Comparison of ENCODE assay signal across 14 mouse cellular contexts in genomic region chr2:123092726-123093125, GRCm38 (mm10).
DNase-seq lines count a peak whose midpoint lies in the region.
"Had no signal": no experiment of that assay in that cellular context is flagged by ENCODE, and none has a peak within 500 bp of the region (broad histone marks: within the 10 kb centered on the region; RNA-seq: fewer than 3 reads in every experiment).

No protein-coding gene starts in this region.

- DNase-seq in brain, adult 2 months (ENCODE audit: low read depth, low spot score): peak; percentile 21
- DNase-seq in cerebellum, adult 18-20 months: peak; percentile 12
- DNase-seq in cerebellum, adult 9-10 months: peak; percentile 38
- peak; percentile 40 to 66 for DNase-seq in cerebellum, postnatal 14 days
- no peak for DNase-seq in urinary bladder, postnatal 14 days (ENCODE audit: low spot score)
- DNase-seq in gastrocnemius, postnatal 10 days: no peak
- DNase-seq in heart, postnatal 10 days: no peak
- DNase-seq in left cerebral cortex, postnatal 14 days (ENCODE audit: low spot score in 2 of 2): no peak
- DNase-seq: adrenal gland, adult 2 months; adrenal gland, postnatal 14 days; gastrocnemius, postnatal 36 days; heart, postnatal 36 days; kidney, adult 11 months; kidney, adult 8-10 months had no signal

- intact Hi-C loops in heart, postnatal 10 days (cut with DNase I): no loop called here
- intact Hi-C loops in left cerebral cortex, postnatal 14 days (cut with DNase I): no loop called here

Comparison
In these comparisons a context has a peak if more than half of its experiments do, and no peak if none do; other contexts are left out.
1. DNase-seq: peak in brain, adult 2 months (single experiment), cerebellum, adult 18-20 months (2 of 2), cerebellum, adult 9-10 months (single experiment) and cerebellum, postnatal 14 days (2 of 2); none in urinary bladder, postnatal 14 days (single experiment), gastrocnemius, postnatal 10 days (single experiment), heart, postnatal 10 days (0 of 2) and left cerebral cortex, postnatal 14 days (0 of 2).